Mouse (Mus musculus) liver (tissue): ENCODE measurements around the gene Rpl22l1.
"Not testable (repeated sequence)": the region's sequence is repeated elsewhere in the genome, so short reads cannot be mapped to it uniquely, and the experiment has no call there.

Source experiments
- DNase-seq: peaks from one replicate; pipeline ENCODE4 v3.0.0-alpha.2; 2020; ENCODE audit warnings: mixed read lengths

Gene Rpl22l1

GRCm38 (mm10) chr3:28841886-28842649 is 36.8 kb downstream of the Rpl22l1 start:
- no peak for DNase-seq

GRCm38 (mm10) chr3:28843231-28843630 is 38.0 kb downstream of the Rpl22l1 start:
- no peak for DNase-seq

- no peak for DNase-seq
These were observed 41.9 kb downstream of the Rpl22l1 start for GRCm38 (mm10) chr3:28847115-28847514.

- not testable (repeated sequence) for DNase-seq
These were observed 46.9 kb downstream of the Rpl22l1 start for GRCm38 (mm10) chr3:28852174-28852573.
